Mouse (Mus musculus): ENCODE results near the gene Rab14. TPM values are rescaled to one million over a fixed set of nuclear protein-coding genes. Genes with fewer than 3 reads are reported as not detected.
A peak's percentile ranks its signal among the peaks of the same experiment; 100 is the strongest.

The Rab14 gene
- polyA plus RNA-seq, 1 experiment from 2014 or later = 278 TPM

GRCm38 (mm10) chr2:35208931-35209665, 8.2 kb upstream of the Rab14 start:
- no peaks in the 10 kb centered on the region for H3K36me3 ChIP-seq (ENCODE audit: control insufficient read depth, insufficient read depth, low read length)
- H3K9ac ChIP-seq (ENCODE audit: low read depth, low read length) = no peak overlapping the region
- H3K27ac ChIP-seq (replicated peaks; ENCODE audit: low read depth, low read length) = no peak overlapping the region
- ATAC-seq (ENCODE audit: low read depth) (no peak), DNase-seq (ENCODE audit: low spot score) (no peak)
- 59% methylated on average over 8 of the region's 8 CpGs for WGBS
- H3K27me3 ChIP-seq (replicated peaks; ENCODE audit: control insufficient read depth, insufficient read depth, low read length) = no peaks in the 10 kb centered on the region
- H3K9me3 ChIP-seq (ENCODE audit: control insufficient read depth, low read length) = no peaks in the 10 kb centered on the region
- no peak overlapping the region for H3K4me3 ChIP-seq (ENCODE audit: low read depth, low read length)
- no peak overlapping the region for H3K4me2 ChIP-seq (ENCODE audit: low read depth, low read length)
- no peaks in the 10 kb centered on the region for H3K4me1 ChIP-seq (ENCODE audit: control insufficient read depth, insufficient read depth, low read length)

GRCm38 (mm10) chr2:35208054-35208453, 7.1 kb upstream of the Rab14 start:
- no peaks in the 10 kb centered on the region for H3K36me3 ChIP-seq (ENCODE audit: control insufficient read depth, insufficient read depth, low read length)
- H3K27ac ChIP-seq (replicated peaks; ENCODE audit: low read depth, low read length) = no peak overlapping the region
- H3K4me1 ChIP-seq (ENCODE audit: control insufficient read depth, insufficient read depth, low read length) = no peaks in the 10 kb centered on the region
- WGBS = 85% methylated on average over 3 of the region's 3 CpGs
- DNase-seq (ENCODE audit: low spot score) = no peak
- no peak overlapping the region for H3K4me3 ChIP-seq (ENCODE audit: low read depth, low read length)
- no peaks in the 10 kb centered on the region for H3K27me3 ChIP-seq (replicated peaks; ENCODE audit: control insufficient read depth, insufficient read depth, low read length)
- ATAC-seq (ENCODE audit: low read depth) = no peak
- no peak overlapping the region for H3K9ac ChIP-seq (ENCODE audit: low read depth, low read length)
- no peaks in the 10 kb centered on the region for H3K9me3 ChIP-seq (ENCODE audit: control insufficient read depth, low read length)
- H3K4me2 ChIP-seq (ENCODE audit: low read depth, low read length) = no peak overlapping the region

GRCm38 (mm10) chr2:35206761-35207160, 5.8 kb upstream of the Rab14 start:
- Histone ChIP-seq H3K9ac (ENCODE audit: low read depth, low read length) (no peak overlapping the region), H3K4me2 (ENCODE audit: low read depth, low read length) (no peak overlapping the region), H3K27me3 (replicated peaks; ENCODE audit: control insufficient read depth, insufficient read depth, low read length) (no peaks in the 10 kb centered on the region), H3K4me1 (ENCODE audit: control insufficient read depth, insufficient read depth, low read length) (no peaks in the 10 kb centered on the region), H3K4me3 (ENCODE audit: low read depth, low read length) (no peak overlapping the region), H3K36me3 (ENCODE audit: control insufficient read depth, insufficient read depth, low read length) (no peaks in the 10 kb centered on the region), H3K9me3 (ENCODE audit: control insufficient read depth, low read length) (no peaks in the 10 kb centered on the region), H3K27ac (replicated peaks; ENCODE audit: low read depth, low read length) (no peak overlapping the region)
- ATAC-seq (ENCODE audit: low read depth) (no peak), DNase-seq (ENCODE audit: low spot score) (no peak)
- 90% methylated on average over 3 of the region's 3 CpGs for WGBS

GRCm38 (mm10) chr2:35203729-35204128, 2.8 kb upstream of the Rab14 start:
- H3K9me3 ChIP-seq (ENCODE audit: control insufficient read depth, low read length) = no peaks in the 10 kb centered on the region
- H3K4me1 ChIP-seq (ENCODE audit: control insufficient read depth, insufficient read depth, low read length) = peaks cover 4% of the 10 kb centered on the region; the same call in 1 of the 2 replicates
- no peak overlapping the region for H3K27ac ChIP-seq (replicated peaks; ENCODE audit: low read depth, low read length)
- H3K4me3 ChIP-seq (ENCODE audit: low read depth, low read length) = no peak overlapping the region
- H3K27me3 ChIP-seq (replicated peaks; ENCODE audit: control insufficient read depth, insufficient read depth, low read length) = no peaks in the 10 kb centered on the region
- H3K4me2 ChIP-seq (ENCODE audit: low read depth, low read length) = no peak overlapping the region
- no peaks in the 10 kb centered on the region for H3K36me3 ChIP-seq (ENCODE audit: control insufficient read depth, insufficient read depth, low read length)
- DNase-seq (ENCODE audit: low spot score) (no peak), ATAC-seq (ENCODE audit: low read depth) (no peak)
- H3K9ac ChIP-seq (ENCODE audit: low read depth, low read length) = no peak overlapping the region

- under 1% methylated on average over 40 of the region's 90 CpGs for WGBS
- peaks cover 16% of the 10 kb centered on the region for H3K4me1 ChIP-seq (ENCODE audit: control insufficient read depth, insufficient read depth, low read length)
- peak overlapping the region; percentile 99 for H3K27ac ChIP-seq (replicated peaks; ENCODE audit: low read depth, low read length)
- DNase-seq (ENCODE audit: low spot score) = peak; percentile 35
- no peaks in the 10 kb centered on the region for H3K9me3 ChIP-seq (ENCODE audit: control insufficient read depth, low read length)
- H3K9ac ChIP-seq (ENCODE audit: low read depth, low read length) = peak overlapping the region; percentile 100
- 0 out of 2 replicates have a peak, but pooled peaks cover 7% of the 10 kb centered on the region for H3K36me3 ChIP-seq (ENCODE audit: control insufficient read depth, insufficient read depth, low read length)
- peak; percentile 80 for ATAC-seq (ENCODE audit: low read depth)
- H3K4me3 ChIP-seq (ENCODE audit: low read depth, low read length) = peak overlapping the region; percentile 99
- H3K27me3 ChIP-seq (replicated peaks; ENCODE audit: control insufficient read depth, insufficient read depth, low read length) = no peaks in the 10 kb centered on the region
- peak overlapping the region; percentile 79 for H3K4me2 ChIP-seq (ENCODE audit: low read depth, low read length)
Measured at GRCm38 (mm10) chr2:35199971-35200897, 686 bp downstream of the Rab14 start.

GRCm38 (mm10) chr2:35199541-35199940, 1.4 kb downstream of the Rab14 start:
- DNase-seq (ENCODE audit: low spot score) (peak; percentile 13), ATAC-seq (ENCODE audit: low read depth) (no peak)
- Histone ChIP-seq H3K36me3 (ENCODE audit: control insufficient read depth, insufficient read depth, low read length) (0 out of 2 replicates have a peak, but pooled peaks cover 7% of the 10 kb centered on the region), H3K4me1 (ENCODE audit: control insufficient read depth, insufficient read depth, low read length) (peaks cover 16% of the 10 kb centered on the region), H3K9me3 (ENCODE audit: control insufficient read depth, low read length) (no peaks in the 10 kb centered on the region), H3K4me3 (ENCODE audit: low read depth, low read length) (peak overlapping the region; percentile 99), H3K4me2 (ENCODE audit: low read depth, low read length) (peak overlapping the region; percentile 79), H3K27me3 (replicated peaks; ENCODE audit: control insufficient read depth, insufficient read depth, low read length) (no peaks in the 10 kb centered on the region), H3K9ac (ENCODE audit: low read depth, low read length) (peak overlapping the region; percentile 100), H3K27ac (replicated peaks; ENCODE audit: low read depth, low read length) (peak overlapping the region; percentile 99)
- 8% methylated on average over 5 of the region's 5 CpGs for WGBS

GRCm38 (mm10) chr2:35195626-35196544, 5.0 kb downstream of the Rab14 start:
- no peak overlapping the region for H3K4me3 ChIP-seq (ENCODE audit: low read depth, low read length)
- H3K4me1 ChIP-seq (ENCODE audit: control insufficient read depth, insufficient read depth, low read length) = peaks cover 16% of the 10 kb centered on the region
- no peak overlapping the region for H3K9ac ChIP-seq (ENCODE audit: low read depth, low read length)
- H3K9me3 ChIP-seq (ENCODE audit: control insufficient read depth, low read length) = no peaks in the 10 kb centered on the region
- ATAC-seq (ENCODE audit: low read depth) (no peak), DNase-seq (ENCODE audit: low spot score) (peak; percentile 9)
- no peaks in the 10 kb centered on the region for H3K27me3 ChIP-seq (replicated peaks; ENCODE audit: control insufficient read depth, insufficient read depth, low read length)
- H3K36me3 ChIP-seq (ENCODE audit: control insufficient read depth, insufficient read depth, low read length) = peaks cover 19% of the 10 kb centered on the region; the same call in 1 of the 2 replicates
- no peak overlapping the region for H3K4me2 ChIP-seq (ENCODE audit: low read depth, low read length)
- no peak overlapping the region for H3K27ac ChIP-seq (replicated peaks; ENCODE audit: low read depth, low read length)
- WGBS = 73% methylated on average over 6 of the region's 6 CpGs

- Histone ChIP-seq H3K27me3 (replicated peaks; ENCODE audit: control insufficient read depth, insufficient read depth, low read length) (no peaks in the 10 kb centered on the region), H3K4me3 (ENCODE audit: low read depth, low read length) (no peak overlapping the region), H3K9me3 (ENCODE audit: control insufficient read depth, low read length) (no peaks in the 10 kb centered on the region), H3K9ac (ENCODE audit: low read depth, low read length) (no peak overlapping the region), H3K27ac (replicated peaks; ENCODE audit: low read depth, low read length) (no peak overlapping the region), H3K4me1 (ENCODE audit: control insufficient read depth, insufficient read depth, low read length) (peaks cover 12% of the 10 kb centered on the region), H3K4me2 (ENCODE audit: low read depth, low read length) (no peak overlapping the region), H3K36me3 (ENCODE audit: control insufficient read depth, insufficient read depth, low read length) (peaks cover 38% of the 10 kb centered on the region)
- DNase-seq (ENCODE audit: low spot score) (peak; percentile 22), ATAC-seq (ENCODE audit: low read depth) (no peak)
- WGBS = 79% methylated on average over 1 of the region's 1 CpGs
Measured at GRCm38 (mm10) chr2:35193976-35194375, 6.9 kb downstream of the Rab14 start.

All from embryonic facial prominence, embryonic 14.5 days (tissue).